Mouse (Mus musculus): Measurements from ENCODE around the gene Bmp2k.
A peak's percentile ranks its signal among the peaks of the same experiment; 100 is the strongest.

GRCm38 (mm10) chr5:96949839-96950666, 47.4 kb upstream of the Bmp2k start:
- TF ChIP-seq EP300 (IDR thresholded peaks at IDR 0.05; ENCODE audit: low read depth) (peak; percentile 83), CTCF (IDR thresholded peaks at IDR 0.05; ENCODE audit: low read depth) (peak; percentile 3; the same call in 1 of the 2 replicates)
